Mouse (Mus musculus) adrenal gland, postnatal 14 days (tissue): ENCODE data around the gene Prr27. TPM values are rescaled to one million over a fixed set of nuclear protein-coding genes. Genes with fewer than 3 reads are reported as not detected.

Source experiments
- DNase-seq: peaks from one replicate; pipeline ENCODE4 v3.0.0; 2021; ENCODE audit warnings: mixed read lengths
- long read RNA-seq, 2 experiments: library from polyadenylated mRNA; stranded (forward); transcript quantifications; one replicate each; pipeline ENCODE4 v2.0.0; 2021
- total RNA-seq: library from RNA; stranded (reverse); gene quantifications from 2 replicates; pipeline ENCODE4 v1.2.3, GENCODE M21; 2021

The Prr27 gene
- total RNA-seq, result not detected in 2 replicates
- long read RNA-seq, experiment 1, result 0 reads
- long read RNA-seq, experiment 2, result 0 reads

GRCm38 (mm10) chr5:87825386-87825785 lies at the start of gene Prr27:
Gene Prr27 (plus strand): TSS chr5:87825686.
- no peak for DNase-seq

- no peak for DNase-seq
Observed at GRCm38 (mm10) chr5:87782731-87783130, 42.8 kb upstream of the Prr27 start.

GRCm38 (mm10) chr5:87807782-87808181 lies 17.7 kb upstream of the Prr27 start, which contains the start of gene Csn1s2b:
Gene Csn1s2b (plus strand): TSS chr5:87808082.
- DNase-seq, result no peak

- DNase-seq, result no peak
Observed at GRCm38 (mm10) chr5:87809253-87809652, 16.2 kb upstream of the Prr27 start.

GRCm38 (mm10) chr5:87855136-87855716 lies 29.7 kb downstream of the Prr27 start:
- DNase-seq, result no peak

GRCm38 (mm10) chr5:87870084-87870483 lies 44.6 kb downstream of the Prr27 start:
- DNase-seq, result peak; percentile 9

GRCm38 (mm10) chr5:87871423-87871822 lies 45.9 kb downstream of the Prr27 start:
- peak; percentile 15 for DNase-seq

GRCm38 (mm10) chr5:87884729-87885128 lies 59.2 kb downstream of the Prr27 start, which contains the start of gene Odam:
Gene Odam (plus strand): TSS chr5:87885029.
- no peak for DNase-seq

Other genes starting within 250 kb of the Prr27 start
- 0.71 and 1.0 TPM in 2 replicates for gene Sult1e1, start 234.1 kb upstream of the Prr27 start, total RNA-seq
- not detected in 2 replicates for gene Csn1s1, start 159.5 kb upstream of the Prr27 start, total RNA-seq
- gene Csn2, start 126.1 kb upstream of the Prr27 start, total RNA-seq, result 0.79 TPM in 1 of 2 replicates, not detected in the other
- gene Csn1s2a, start 51.1 kb upstream of the Prr27 start, total RNA-seq, result not detected in 2 replicates
- not detected in 2 replicates for gene Csn1s2b, start 17.6 kb upstream of the Prr27 start, total RNA-seq
- gene Odam, start 59.3 kb downstream of the Prr27 start, total RNA-seq, result not detected in 2 replicates
- not detected in 2 replicates for gene Csn3, start 99.9 kb downstream of the Prr27 start, total RNA-seq
- not detected in 2 replicates for gene 2310003L06Rik, start 143.8 kb downstream of the Prr27 start, total RNA-seq
- gene Gm28434, start 143.8 kb downstream of the Prr27 start, total RNA-seq, result not detected in 2 replicates
- not detected in 2 replicates for gene Cabs1, start 153.8 kb downstream of the Prr27 start, total RNA-seq
- not detected in 2 replicates for gene Smr3a, start 176.9 kb downstream of the Prr27 start, total RNA-seq